ENCODE assay signal across 8 mouse cellular contexts in the genomic region with DNA sequence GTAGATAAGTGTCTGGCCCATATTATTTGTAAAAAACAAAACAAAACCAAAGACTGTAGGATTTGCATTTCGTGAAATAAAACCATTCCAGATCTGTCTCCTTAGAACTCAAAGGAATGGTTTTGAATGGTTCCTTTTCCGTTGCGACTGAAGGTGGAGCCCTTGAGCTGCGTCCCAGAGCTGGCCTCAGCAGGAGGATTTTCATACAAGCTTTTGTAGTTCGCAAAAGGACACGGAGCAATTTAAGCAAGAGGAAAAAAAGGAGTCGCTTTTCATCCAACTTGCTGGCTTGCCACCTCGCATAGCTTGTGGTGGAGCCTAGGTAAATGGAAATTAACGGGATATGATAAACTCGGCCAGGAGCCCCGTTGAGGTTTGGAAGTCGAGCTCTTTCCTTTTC.
DNase-seq lines count a peak whose midpoint lies in the region; ATAC-seq and TF ChIP-seq lines count a peak whose summit lies in the region.

No protein-coding gene starts in this region.

- intact Hi-C loops in left cerebral cortex, postnatal 25 days (cut with DNase I): loop anchor here (2.0 kb wide), 2 partner anchors 1140 to 1252 kb away; no protein-coding TSS in a partner anchor

- no peak for TF ChIP-seq POLR2A in cerebellum, adult 2 months (IDR thresholded peaks at IDR 0.05; ENCODE audit: borderline replicate concordance, insufficient read depth, low read length)

- H3K4me1 ChIP-seq in cerebellum, adult 2 months (ENCODE audit: control insufficient read depth, insufficient read depth, low read length): no peaks in the 10 kb centered on the region
- H3K4me1 ChIP-seq in intestine, postnatal 0 days (replicated peaks; ENCODE audit: control insufficient read depth, insufficient read depth, low read length): no peaks in the 10 kb centered on the region
- H3K4me1 ChIP-seq in midbrain, postnatal 0 days (ENCODE audit: insufficient read depth, low read length): no peaks in the 10 kb centered on the region

- under 1% methylated on average over 12 of the region's 12 CpGs for WGBS in cerebellum, adult 2 months
- 3% methylated on average over 12 of the region's 12 CpGs for WGBS in intestine, postnatal 0 days
- under 1% methylated on average over 12 of the region's 12 CpGs for WGBS in midbrain, postnatal 0 days

- DNase-seq in heart, adult 18-20 months: peak; percentile 9 to 61
- no peak for DNase-seq in heart, adult 9 months (ENCODE audit: low spot score in 2 of 2)
- DNase-seq in cerebellum, adult 2 months: peak; percentile 74 to 77
- DNase-seq in forelimb bud, embryonic 11.5 days (ENCODE audit: low read depth, low spot score): peak; percentile 63
- peak; percentile 76 to 92 for DNase-seq in left cerebral cortex, postnatal 25 days (ENCODE audit: low spot score in 2 of 2)
- DNase-seq in midbrain, postnatal 0 days (ENCODE audit: low spot score): peak; percentile 85
- DNase-seq in yolk sac, embryonic 10.5 days (ENCODE audit: low spot score): peak; percentile 17

- no peak overlapping the region for H3K9ac ChIP-seq in intestine, postnatal 0 days (ENCODE audit: low read depth, low read length)
- H3K9ac ChIP-seq in midbrain, postnatal 0 days (replicated peaks; ENCODE audit: low read length, poor library complexity, severe bottlenecking): no peak overlapping the region

- no peaks in the 10 kb centered on the region for H3K9me3 ChIP-seq in intestine, postnatal 0 days (ENCODE audit: control insufficient read depth)
- H3K9me3 ChIP-seq in midbrain, postnatal 0 days (ENCODE audit: low read length): no peaks in the 10 kb centered on the region

- H3K36me3 ChIP-seq in intestine, postnatal 0 days (ENCODE audit: control insufficient read depth, insufficient read depth): no peaks in the 10 kb centered on the region
- H3K36me3 ChIP-seq in midbrain, postnatal 0 days (ENCODE audit: insufficient read depth, low read length): no peaks in the 10 kb centered on the region

- peak overlapping the region; percentile 56 for H3K4me2 ChIP-seq in intestine, postnatal 0 days (replicated peaks; ENCODE audit: low read depth)
- peak overlapping the region; percentile 41 for H3K4me2 ChIP-seq in midbrain, postnatal 0 days (ENCODE audit: low read depth, low read length, poor library complexity, severe bottlenecking)

- H3K27me3 ChIP-seq in cerebellum, adult 2 months (ENCODE audit: control insufficient read depth, insufficient read depth, low read length): no peaks in the 10 kb centered on the region
- H3K27me3 ChIP-seq in intestine, postnatal 0 days (replicated peaks; ENCODE audit: control insufficient read depth, insufficient read depth, low read length): no peaks in the 10 kb centered on the region
- H3K27me3 ChIP-seq in midbrain, postnatal 0 days (ENCODE audit: insufficient read depth, low read length): no peaks in the 10 kb centered on the region

- no peak overlapping the region for H3K27ac ChIP-seq in cerebellum, adult 2 months (ENCODE audit: insufficient read depth, low read length)
- no peak overlapping the region for H3K27ac ChIP-seq in intestine, postnatal 0 days (ENCODE audit: low read depth, low read length)
- H3K27ac ChIP-seq in midbrain, postnatal 0 days (ENCODE audit: low read depth, low read length): no peak overlapping the region

- no peak for ATAC-seq in intestine, postnatal 0 days
- ATAC-seq in midbrain, postnatal 0 days (ENCODE audit: low FRiP score): 0 out of 2 replicates have a peak, but pooled peaks have one; percentile 41

- peak overlapping the region; percentile 57 for H3K4me3 ChIP-seq in cerebellum, adult 2 months (replicated peaks; ENCODE audit: insufficient read depth, low read depth, low read length)
- peak overlapping the region; percentile 19; the same call in 1 of the 2 replicates for H3K4me3 ChIP-seq in intestine, postnatal 0 days (ENCODE audit: low read depth, low read length)
- peak overlapping the region; percentile 29; the same call in 1 of the 2 replicates for H3K4me3 ChIP-seq in midbrain, postnatal 0 days (ENCODE audit: low read depth, low read length)

- TF ChIP-seq CTCF in cerebellum, adult 2 months (IDR thresholded peaks at IDR 0.05; ENCODE audit: borderline replicate concordance, insufficient read depth, low read depth, low read length): peak; percentile 87
- peak; percentile 83 for TF ChIP-seq CTCF in intestine, postnatal 0 days (IDR thresholded peaks at IDR 0.05; ENCODE audit: low read depth)
- TF ChIP-seq CTCF in midbrain, postnatal 0 days (IDR thresholded peaks at IDR 0.05): peak; percentile 95

Comparison
In these comparisons a context has a peak if more than half of its experiments do, and no peak if none do; other contexts are left out.
1. DNase-seq: peak in heart, adult 18-20 months (2 of 2), cerebellum, adult 2 months (2 of 2), forelimb bud, embryonic 11.5 days (single experiment), left cerebral cortex, postnatal 25 days (2 of 2), midbrain, postnatal 0 days (single experiment) and yolk sac, embryonic 10.5 days (single experiment); none in heart, adult 9 months (0 of 2).
2. Peak in every context shown above with its lines, with median percentiles within 50 percentile points of each other: H3K4me3 ChIP-seq and CTCF ChIP-seq.